ENCODE assay signal across 8 mouse cellular contexts in the genomic region with DNA sequence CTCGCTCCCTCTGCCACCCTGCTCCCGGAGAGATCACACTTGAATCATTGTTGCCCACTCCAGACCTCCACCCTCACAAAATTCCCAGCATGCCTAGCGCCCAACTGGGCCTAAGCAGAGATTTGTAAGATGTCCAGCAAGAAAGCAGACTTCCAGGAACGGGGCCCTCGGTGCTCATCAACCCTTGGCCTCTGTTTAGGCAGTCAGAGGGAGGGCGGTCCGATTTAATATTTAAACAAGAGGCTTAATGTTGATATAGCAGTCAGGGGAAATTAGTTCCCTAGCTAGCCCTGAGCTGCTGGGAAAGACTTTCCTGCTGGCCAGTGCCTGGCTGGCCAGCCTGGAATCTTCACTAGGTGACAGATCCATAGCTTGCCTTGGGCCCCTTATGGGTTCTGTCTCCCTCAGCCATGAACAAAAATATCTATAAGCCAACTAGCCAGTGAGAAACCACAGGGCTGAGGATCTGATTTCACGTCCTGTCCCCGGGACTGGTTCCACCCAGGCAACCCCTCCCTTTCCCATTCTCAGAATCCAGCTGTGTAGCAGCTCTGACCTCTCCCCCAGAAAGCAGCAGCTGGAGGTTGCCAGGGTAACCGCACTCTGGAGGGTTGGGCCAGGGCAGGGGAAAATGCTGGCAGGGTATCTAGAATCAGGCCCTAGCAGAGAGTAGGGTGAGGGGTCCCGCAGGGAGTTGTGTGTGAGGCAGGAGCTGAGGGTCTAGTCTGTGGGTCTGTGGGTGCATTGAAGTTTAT. TPM values are rescaled to one million over a fixed set of nuclear protein-coding genes. Genes with fewer than 3 reads are reported as not detected.
DNase-seq lines count a peak whose midpoint lies in the region; ATAC-seq and TF ChIP-seq lines count a peak whose summit lies in the region.

No protein-coding gene starts in this region.

- H3K4me3 ChIP-seq in thymus, adult 2 months (ENCODE audit: control insufficient read depth, insufficient read depth, low read length) = no peak overlapping the region
- no peak overlapping the region for H3K4me3 ChIP-seq in hindbrain, embryonic 12.5 days
- H3K4me3 ChIP-seq in limb, embryonic 15.5 days = no peak overlapping the region
- H3K4me3 ChIP-seq in midbrain, postnatal 0 days (ENCODE audit: low read depth, low read length) = no peak overlapping the region

- WGBS in thymus, adult 2 months = 61% methylated on average over 11 of the region's 11 CpGs
- 33% methylated on average over 11 of the region's 11 CpGs for WGBS in hindbrain, embryonic 12.5 days
- WGBS in limb, embryonic 15.5 days = 32% methylated on average over 11 of the region's 11 CpGs
- WGBS in midbrain, postnatal 0 days = 38% methylated on average over 11 of the region's 11 CpGs

- H3K27me3 ChIP-seq in thymus, adult 2 months (ENCODE audit: control insufficient read depth, insufficient read depth, low read length) = no peaks in the 10 kb centered on the region
- no peaks in the 10 kb centered on the region for H3K27me3 ChIP-seq in hindbrain, embryonic 12.5 days
- H3K27me3 ChIP-seq in limb, embryonic 15.5 days = no peaks in the 10 kb centered on the region
- no peaks in the 10 kb centered on the region for H3K27me3 ChIP-seq in midbrain, postnatal 0 days (ENCODE audit: insufficient read depth, low read length)

- no peak for TF ChIP-seq CTCF in thymus, adult 2 months (IDR thresholded peaks at IDR 0.05; ENCODE audit: borderline replicate concordance, control insufficient read depth, extremely low read depth, insufficient read depth, low read length, poor library complexity)
- no peak for TF ChIP-seq CTCF in midbrain, postnatal 0 days (IDR thresholded peaks at IDR 0.05)

- H3K9ac ChIP-seq in hindbrain, embryonic 12.5 days = no peak overlapping the region
- no peak overlapping the region for H3K9ac ChIP-seq in limb, embryonic 15.5 days
- H3K9ac ChIP-seq in midbrain, postnatal 0 days (replicated peaks; ENCODE audit: low read length, poor library complexity, severe bottlenecking) = no peak overlapping the region

- TF ChIP-seq POLR2A in thymus, adult 2 months (IDR thresholded peaks at IDR 0.05; ENCODE audit: control insufficient read depth, extremely low read depth, insufficient read depth, low read length, poor library complexity) = no peak

- no peaks in the 10 kb centered on the region for H3K4me1 ChIP-seq in thymus, adult 2 months (replicated peaks; ENCODE audit: control insufficient read depth, insufficient read depth, low read length)
- H3K4me1 ChIP-seq in hindbrain, embryonic 12.5 days = peaks cover 24% of the 10 kb centered on the region
- H3K4me1 ChIP-seq in limb, embryonic 15.5 days = peaks cover 41% of the 10 kb centered on the region
- H3K4me1 ChIP-seq in midbrain, postnatal 0 days (ENCODE audit: insufficient read depth, low read length) = peaks cover 2% of the 10 kb centered on the region; the same call in 1 of the 2 replicates

- no peaks in the 10 kb centered on the region for H3K36me3 ChIP-seq in thymus, adult 2 months (ENCODE audit: control insufficient read depth, insufficient read depth, low read length)
- H3K36me3 ChIP-seq in hindbrain, embryonic 12.5 days = no peaks in the 10 kb centered on the region
- no peaks in the 10 kb centered on the region for H3K36me3 ChIP-seq in limb, embryonic 15.5 days
- H3K36me3 ChIP-seq in midbrain, postnatal 0 days (ENCODE audit: insufficient read depth, low read length) = no peaks in the 10 kb centered on the region

- peak; percentile 9 for DNase-seq in thymus, postnatal 4 days
- no peak for DNase-seq in thymus, adult 2 months
- peak; percentile 87 for DNase-seq in forelimb bud, embryonic 11.5 days (ENCODE audit: low read depth, low spot score)
- DNase-seq in midbrain, postnatal 0 days (ENCODE audit: low spot score) = peak; percentile 45
- no peak for DNase-seq in cerebellum, adult 9-10 months
- DNase-seq in frontal cortex, postnatal 14 days (ENCODE audit: low spot score in 2 of 2) = no peak

- H3K9me3 ChIP-seq in hindbrain, embryonic 12.5 days (replicated peaks) = no peaks in the 10 kb centered on the region
- H3K9me3 ChIP-seq in limb, embryonic 15.5 days = no peaks in the 10 kb centered on the region
- no peaks in the 10 kb centered on the region for H3K9me3 ChIP-seq in midbrain, postnatal 0 days (ENCODE audit: low read length)

- H3K27ac ChIP-seq in thymus, adult 2 months (ENCODE audit: control insufficient read depth, insufficient read depth, low read length) = no peak overlapping the region
- H3K27ac ChIP-seq in hindbrain, embryonic 12.5 days = peak overlapping the region; percentile 68
- H3K27ac ChIP-seq in limb, embryonic 15.5 days = peak overlapping the region; percentile 95
- peak overlapping the region; percentile 34; the same call in 1 of the 2 replicates for H3K27ac ChIP-seq in midbrain, postnatal 0 days (ENCODE audit: low read depth, low read length)

- ATAC-seq in hindbrain, embryonic 12.5 days (ENCODE audit: low FRiP score) = no peak
- ATAC-seq in limb, embryonic 15.5 days (ENCODE audit: insufficient number of reproducible peaks, low FRiP score, low TSS enrichment, low read depth) = peak; percentile 90
- peak; percentile 66 for ATAC-seq in midbrain, postnatal 0 days (ENCODE audit: low FRiP score)

- peak overlapping the region; percentile 8; the same call in 1 of the 2 replicates for H3K4me2 ChIP-seq in hindbrain, embryonic 12.5 days (replicated peaks)
- H3K4me2 ChIP-seq in limb, embryonic 15.5 days = peak overlapping the region; percentile 22
- no peak overlapping the region for H3K4me2 ChIP-seq in midbrain, postnatal 0 days (ENCODE audit: low read depth, low read length, poor library complexity, severe bottlenecking)

RNA-seq across cellular contexts. Expression of gene A4galt, which starts 28.2 kb away (rescaled TPM):
- polyA plus RNA-seq in thymus, adult 2 months (2012; rRNA removed) = 5.4 and 6.4 TPM in 2 replicates
- 2.0 and 2.2 TPM in 2 replicates for polyA plus RNA-seq in hindbrain, embryonic 12.5 days (2016; fragmentation: Nextera tagmentation; extraction: Ambion mirVana)
- polyA plus RNA-seq in limb, embryonic 15.5 days (2015; fragmentation: Nextera tagmentation; extraction: Ambion mirVana) = 5.7 and 8.3 TPM in 2 replicates
- total RNA-seq in midbrain, postnatal 0 days (2014; rRNA removed) = 7.9 and 8.6 TPM in 2 replicates
- polyA plus RNA-seq in midbrain, postnatal 0 days (2015; fragmentation: Nextera tagmentation; extraction: Ambion mirVana) = 5.1 and 5.6 TPM in 2 replicates

RNA-seq across cellular contexts. Expression of gene Cyb5r3, which starts 51.0 kb away (rescaled TPM):
- 60.5 and 61.7 TPM in 2 replicates for polyA plus RNA-seq in thymus, adult 2 months (2012; rRNA removed)
- 148 and 154 TPM in 2 replicates for polyA plus RNA-seq in hindbrain, embryonic 12.5 days (2016; fragmentation: Nextera tagmentation; extraction: Ambion mirVana)
- 152 and 185 TPM in 2 replicates for polyA plus RNA-seq in limb, embryonic 15.5 days (2015; fragmentation: Nextera tagmentation; extraction: Ambion mirVana)
- 76.8 and 86.5 TPM in 2 replicates for total RNA-seq in midbrain, postnatal 0 days (2014; rRNA removed)
- 127 and 146 TPM in 2 replicates for polyA plus RNA-seq in midbrain, postnatal 0 days (2015; fragmentation: Nextera tagmentation; extraction: Ambion mirVana)

Comparison
In these comparisons a context has a peak if more than half of its experiments do, and no peak if none do; other contexts are left out.
1. DNase-seq: peak in thymus, postnatal 4 days (single experiment), forelimb bud, embryonic 11.5 days (single experiment) and midbrain, postnatal 0 days (single experiment); none in thymus, adult 2 months (single experiment), cerebellum, adult 9-10 months (single experiment) and frontal cortex, postnatal 14 days (0 of 2).